Mouse (Mus musculus): ENCODE measurements at regions not wholly inside any gene's neighbourhood (a gene's known extent, or its start where the extent isn't known, plus 50 kb on each side); places are given as distances from the start of the nearest gene placed in this dataset.

- WGBS: 70% methylated on average over 2 of the region's 2 CpGs
- Histone ChIP-seq H3K36me3 (ENCODE audit: control insufficient read depth, insufficient read depth, low read length) (no peaks in the 10 kb centered on the region), H3K4me3 (ENCODE audit: insufficient read depth, low read depth, low read length) (no peak overlapping the region), H3K27me3 (replicated peaks; ENCODE audit: control insufficient read depth, insufficient read depth, low read length) (no peaks in the 10 kb centered on the region), H3K4me1 (ENCODE audit: control insufficient read depth, insufficient read depth, low read length) (no peaks in the 10 kb centered on the region), H3K27ac (ENCODE audit: insufficient read depth, low read depth, low read length) (no peak overlapping the region)
- no peak for TF ChIP-seq CTCF (conservative IDR thresholded peaks at IDR 0.05; ENCODE audit: insufficient read depth, insufficient read length, low read depth, low read length)
- TF ChIP-seq POLR2A (IDR thresholded peaks at IDR 0.05; ENCODE audit: low read depth, low read length): no peak
- no peak for DNase-seq
These were observed 369.6 kb downstream of the Eipr1 start for GRCm38 (mm10) chr12:29121159-29121558.

- Histone ChIP-seq H3K4me3 (ENCODE audit: insufficient read depth, low read depth, low read length) (no peak overlapping the region), H3K4me1 (ENCODE audit: control insufficient read depth, insufficient read depth, low read length) (no peaks in the 10 kb centered on the region), H3K36me3 (ENCODE audit: control insufficient read depth, insufficient read depth, low read length) (no peaks in the 10 kb centered on the region), H3K27ac (ENCODE audit: insufficient read depth, low read depth, low read length) (no peak overlapping the region), H3K27me3 (replicated peaks; ENCODE audit: control insufficient read depth, insufficient read depth, low read length) (no peaks in the 10 kb centered on the region)
- 71% methylated on average over 4 of the region's 4 CpGs for WGBS
- DNase-seq: no peak
- no peak for TF ChIP-seq CTCF (conservative IDR thresholded peaks at IDR 0.05; ENCODE audit: insufficient read depth, insufficient read length, low read depth, low read length)
- TF ChIP-seq POLR2A (IDR thresholded peaks at IDR 0.05; ENCODE audit: low read depth, low read length): no peak
These were observed 371.3 kb downstream of the Eipr1 start for GRCm38 (mm10) chr12:29122931-29123330.

GRCm38 (mm10) chr12:29124079-29124668, 372.6 kb downstream of the Eipr1 start:
- 36% methylated on average over 7 of the region's 7 CpGs for WGBS
- Histone ChIP-seq H3K27me3 (replicated peaks; ENCODE audit: control insufficient read depth, insufficient read depth, low read length) (no peaks in the 10 kb centered on the region), H3K4me1 (ENCODE audit: control insufficient read depth, insufficient read depth, low read length) (no peaks in the 10 kb centered on the region), H3K4me3 (ENCODE audit: insufficient read depth, low read depth, low read length) (no peak overlapping the region), H3K36me3 (ENCODE audit: control insufficient read depth, insufficient read depth, low read length) (no peaks in the 10 kb centered on the region), H3K27ac (ENCODE audit: insufficient read depth, low read depth, low read length) (no peak overlapping the region)
- no peak for TF ChIP-seq CTCF (conservative IDR thresholded peaks at IDR 0.05; ENCODE audit: insufficient read depth, insufficient read length, low read depth, low read length)
- TF ChIP-seq POLR2A (IDR thresholded peaks at IDR 0.05; ENCODE audit: low read depth, low read length): no peak
- no peak for DNase-seq

GRCm38 (mm10) chr12:29128844-29129243, 377.2 kb downstream of the Eipr1 start:
- Histone ChIP-seq H3K36me3 (ENCODE audit: control insufficient read depth, insufficient read depth, low read length) (no peaks in the 10 kb centered on the region), H3K4me1 (ENCODE audit: control insufficient read depth, insufficient read depth, low read length) (no peaks in the 10 kb centered on the region), H3K27ac (ENCODE audit: insufficient read depth, low read depth, low read length) (no peak overlapping the region), H3K4me3 (ENCODE audit: insufficient read depth, low read depth, low read length) (no peak overlapping the region), H3K27me3 (replicated peaks; ENCODE audit: control insufficient read depth, insufficient read depth, low read length) (no peaks in the 10 kb centered on the region)
- 34% methylated on average over 10 of the region's 10 CpGs for WGBS
- no peak for TF ChIP-seq POLR2A (IDR thresholded peaks at IDR 0.05; ENCODE audit: low read depth, low read length)
- peak; percentile 70 for TF ChIP-seq CTCF (conservative IDR thresholded peaks at IDR 0.05; ENCODE audit: insufficient read depth, insufficient read length, low read depth, low read length)
- DNase-seq: peak; percentile 28

- DNase-seq: no peak
- Histone ChIP-seq H3K36me3 (ENCODE audit: control insufficient read depth, insufficient read depth, low read length) (no peaks in the 10 kb centered on the region), H3K27me3 (replicated peaks; ENCODE audit: control insufficient read depth, insufficient read depth, low read length) (no peaks in the 10 kb centered on the region), H3K4me3 (ENCODE audit: insufficient read depth, low read depth, low read length) (no peak overlapping the region), H3K4me1 (ENCODE audit: control insufficient read depth, insufficient read depth, low read length) (no peaks in the 10 kb centered on the region), H3K27ac (ENCODE audit: insufficient read depth, low read depth, low read length) (no peak overlapping the region)
- no peak for TF ChIP-seq CTCF (conservative IDR thresholded peaks at IDR 0.05; ENCODE audit: insufficient read depth, insufficient read length, low read depth, low read length)
- no peak for TF ChIP-seq POLR2A (IDR thresholded peaks at IDR 0.05; ENCODE audit: low read depth, low read length)
- WGBS: 56% methylated on average over 4 of the region's 4 CpGs
These were observed 377.7 kb downstream of the Eipr1 start for GRCm38 (mm10) chr12:29129331-29129730.

GRCm38 (mm10) chr12:29134326-29134725, 382.7 kb downstream of the Eipr1 start:
- DNase-seq: no peak

GRCm38 (mm10) chr12:29136850-29137268, 385.3 kb downstream of the Eipr1 start:
- TF ChIP-seq POLR2A (IDR thresholded peaks at IDR 0.05; ENCODE audit: low read depth, low read length): no peak
- TF ChIP-seq CTCF (conservative IDR thresholded peaks at IDR 0.05; ENCODE audit: insufficient read depth, insufficient read length, low read depth, low read length): no peak
- 53% methylated on average over 5 of the region's 5 CpGs for WGBS
- H3K36me3 ChIP-seq (ENCODE audit: control insufficient read depth, insufficient read depth, low read length): no peaks in the 10 kb centered on the region
- DNase-seq: peak; percentile 7
- H3K4me1 ChIP-seq (ENCODE audit: control insufficient read depth, insufficient read depth, low read length): no peaks in the 10 kb centered on the region
- H3K27me3 ChIP-seq (replicated peaks; ENCODE audit: control insufficient read depth, insufficient read depth, low read length): no peaks in the 10 kb centered on the region
- H3K4me3 ChIP-seq (ENCODE audit: insufficient read depth, low read depth, low read length): no peak overlapping the region
- H3K27ac ChIP-seq (ENCODE audit: insufficient read depth, low read depth, low read length): no peak overlapping the region

More at GRCm38 (mm10) chr12:29134326-29134725, 382.7 kb downstream of the Eipr1 start:
- no peaks in the 10 kb centered on the region for H3K27me3 ChIP-seq (replicated peaks; ENCODE audit: control insufficient read depth, insufficient read depth, low read length)
- WGBS: 89% methylated on average over 2 of the region's 2 CpGs
- no peak overlapping the region for H3K27ac ChIP-seq (ENCODE audit: insufficient read depth, low read depth, low read length)
- H3K4me3 ChIP-seq (ENCODE audit: insufficient read depth, low read depth, low read length): no peak overlapping the region
- no peaks in the 10 kb centered on the region for H3K4me1 ChIP-seq (ENCODE audit: control insufficient read depth, insufficient read depth, low read length)
- H3K36me3 ChIP-seq (ENCODE audit: control insufficient read depth, insufficient read depth, low read length): no peaks in the 10 kb centered on the region
- TF ChIP-seq POLR2A (IDR thresholded peaks at IDR 0.05; ENCODE audit: low read depth, low read length): no peak
- TF ChIP-seq CTCF (conservative IDR thresholded peaks at IDR 0.05; ENCODE audit: insufficient read depth, insufficient read length, low read depth, low read length): no peak

Data from kidney, adult 2 months (tissue).